Mouse (Mus musculus) cerebral cortex, adult 2 months (tissue): ENCODE measurements around the gene Xk.

ENCODE experiments used
- WGBS: fragments of 180-500 bp; shearing (Covaris S2); methylation state at CpG from one replicate; pipeline ENCODE4 v1.1.7; 2018; 5-methylcytosine and 5-hydroxymethylcytosine counted together

Xk gene

DNA sequence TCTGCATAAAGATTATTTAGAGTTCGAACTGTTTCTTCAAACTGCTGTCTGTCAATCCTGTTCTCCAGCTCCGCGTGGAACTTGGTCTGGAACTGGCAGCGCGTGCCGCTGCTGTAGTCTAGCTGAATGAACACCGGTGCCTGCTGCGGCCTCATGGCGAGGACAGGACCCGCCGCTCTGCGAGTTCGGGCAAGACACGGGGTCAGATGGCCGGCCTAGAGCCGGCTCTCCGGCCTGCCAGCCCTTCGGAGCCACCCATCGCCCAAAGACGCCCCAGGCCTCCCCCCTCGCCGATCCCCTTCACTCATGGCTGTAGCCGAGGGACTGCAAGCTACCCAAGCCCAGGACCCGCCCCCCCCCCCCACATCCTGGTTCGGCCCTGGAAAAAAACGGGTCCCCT lies 55.4 kb downstream of the Xk start:
- WGBS = 89% methylated on average over 17 of the region's 26 CpGs

DNA sequence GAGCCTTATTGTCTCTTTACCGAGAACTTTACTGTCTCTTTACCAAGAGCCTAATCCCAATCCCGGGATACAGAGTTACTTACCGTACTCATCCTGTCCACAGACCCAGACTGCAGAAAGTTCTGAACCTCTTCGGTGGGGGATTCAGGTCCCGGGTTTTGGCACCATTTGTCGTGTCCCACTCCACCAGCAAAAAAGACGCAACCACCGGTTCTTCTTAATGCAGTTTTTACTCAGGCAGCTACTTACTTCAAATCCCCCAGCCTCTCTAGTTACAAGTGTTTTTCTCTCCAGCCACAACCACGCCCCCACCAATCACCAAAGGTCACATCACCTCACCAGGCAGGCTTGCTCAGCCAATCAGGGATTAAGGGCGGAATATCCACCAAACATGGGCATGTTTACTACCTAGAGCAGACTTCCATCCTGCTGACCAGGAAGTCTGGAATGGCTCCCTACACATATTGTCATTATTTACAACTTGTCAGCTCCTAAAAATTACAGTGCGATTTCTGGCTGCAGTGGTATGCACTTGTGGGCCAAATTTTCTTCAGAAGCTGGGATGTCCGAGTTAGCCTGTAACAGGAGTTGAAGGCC lies 59.9 kb downstream of the Xk start:
- 85% methylated on average over 12 of the region's 12 CpGs for WGBS

DNA sequence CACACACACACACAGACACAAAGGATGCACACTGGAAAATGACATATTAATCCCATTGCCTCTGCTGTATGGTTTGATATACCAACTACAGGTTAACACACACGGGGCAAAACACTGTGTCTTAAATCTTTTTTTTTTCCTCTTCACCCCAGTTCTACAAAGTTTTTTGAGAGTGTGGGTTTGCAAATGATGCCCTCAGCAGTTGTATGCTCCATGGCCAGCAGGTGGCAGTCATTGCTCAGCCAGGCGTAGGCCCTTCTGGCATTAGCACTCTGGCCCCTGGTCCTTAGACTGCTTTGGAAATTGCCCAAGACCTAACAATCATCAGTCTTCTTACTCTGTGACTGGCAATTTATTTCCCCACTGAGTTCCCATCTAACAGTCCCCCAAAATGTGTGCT lies 60.5 kb downstream of the Xk start:
- WGBS = 44% methylated on average over 2 of the region's 2 CpGs

DNA sequence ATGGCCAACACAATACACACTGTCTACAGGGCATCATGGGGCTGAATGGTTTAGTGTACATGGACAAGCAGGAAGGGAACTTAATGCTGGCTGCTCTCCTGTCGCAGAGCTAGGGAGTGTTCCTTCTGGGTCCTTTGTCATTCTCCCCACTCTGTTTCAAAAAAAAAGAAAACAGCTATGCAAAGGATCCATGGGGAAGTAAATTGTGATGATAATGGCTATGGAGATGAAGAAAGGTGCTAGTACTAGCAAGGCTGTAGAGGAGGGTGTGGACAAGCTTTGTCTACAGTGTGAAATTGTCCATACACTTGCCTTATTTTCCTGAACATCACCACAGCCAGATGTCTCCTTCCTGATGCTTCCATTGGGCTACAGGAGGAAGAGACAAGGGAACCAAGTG lies 62.4 kb downstream of the Xk start:
- 75% methylated on average over 1 of the region's 1 CpGs for WGBS

DNA sequence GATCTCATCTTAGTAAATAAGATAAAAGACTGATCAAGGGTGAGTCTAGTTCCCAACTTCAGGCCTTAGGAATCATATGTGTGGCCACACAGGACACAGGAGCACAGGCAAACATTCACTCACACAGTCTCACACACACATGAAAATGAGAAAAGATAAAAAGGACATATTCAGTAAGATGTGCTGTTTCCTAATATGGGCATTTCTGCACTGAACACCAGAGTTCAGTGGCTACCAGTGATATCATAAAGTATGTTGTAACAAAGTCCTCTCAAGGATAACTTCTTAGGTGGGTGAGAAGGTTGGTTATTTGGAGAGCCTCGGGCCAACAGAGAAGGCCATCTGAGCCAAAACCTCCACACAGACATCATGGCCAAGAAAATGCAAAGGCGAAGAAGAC lies 77.8 kb downstream of the Xk start, which contains the start of gene H2al1k:
TSS of gene H2al1k (plus strand) at position 301 of the 400 bp plus-strand sequence.
- whole genome bisulfite sequencing = no CpG with 5 or more reads among the region's 2 CpGs
